Mouse (Mus musculus) c-Kit-positive CD71-negative TER-119-negative erythroid progenitor cells, embryonic 14.5 days (primary cell): Measurements from ENCODE around the gene Esp6.
"Not testable (repeated sequence)": the region's sequence is repeated elsewhere in the genome, so short reads cannot be mapped to it uniquely, and the experiment has no call there.

Experiments
- DNase-seq: peaks from one replicate; pipeline ENCODE4 v3.0.0-alpha.2; 2013; ENCODE audit warnings: low read depth

Gene Esp6

DNA sequence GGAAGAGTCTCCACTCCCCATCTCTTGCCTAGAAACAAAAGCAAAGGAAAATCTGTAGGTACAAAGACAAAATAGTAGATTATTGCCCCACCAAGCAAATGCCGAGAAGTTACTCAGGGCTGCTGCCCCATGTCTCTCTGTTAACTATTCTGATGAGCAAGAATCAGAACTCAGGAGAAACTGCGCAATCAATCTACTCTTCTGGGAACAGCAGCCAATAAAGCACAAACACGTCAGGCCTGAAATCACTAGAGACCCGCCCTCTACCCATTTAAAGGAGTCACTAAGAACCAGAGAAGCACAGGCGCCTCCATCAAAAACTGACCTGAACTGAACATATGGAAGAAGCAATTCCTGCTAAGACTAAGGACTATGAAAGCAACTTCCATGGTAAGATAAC, at the start of gene Esp6:
TSS of gene Esp6 (plus strand) at position 301 of the 400 bp plus-strand sequence.
- DNase-seq, result no peak

DNA sequence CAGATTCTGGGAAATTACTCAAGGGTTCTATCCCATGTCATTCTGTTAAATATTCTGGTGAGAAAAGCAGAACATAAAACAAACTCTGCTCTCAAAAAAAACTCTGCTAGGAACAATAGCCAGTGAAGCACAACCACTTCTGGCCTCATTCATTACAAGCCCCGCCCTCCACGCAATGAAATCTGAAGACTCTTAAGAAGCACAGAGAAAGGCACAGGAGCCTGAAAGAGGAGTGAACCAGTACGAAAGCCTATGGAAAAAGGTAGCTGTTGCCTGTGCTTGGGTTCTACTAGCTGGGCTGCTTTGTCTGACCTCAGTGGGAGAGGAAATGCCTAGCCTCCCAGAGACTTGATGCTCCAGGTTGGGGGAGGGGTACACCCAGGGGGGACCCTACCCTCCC, 41.5 kb upstream of the Esp6 start, which contains the start of gene Esp8:
TSS of gene Esp8 (plus strand) at position 205 of the 400 bp plus-strand sequence.
- no peak for DNase-seq

DNA sequence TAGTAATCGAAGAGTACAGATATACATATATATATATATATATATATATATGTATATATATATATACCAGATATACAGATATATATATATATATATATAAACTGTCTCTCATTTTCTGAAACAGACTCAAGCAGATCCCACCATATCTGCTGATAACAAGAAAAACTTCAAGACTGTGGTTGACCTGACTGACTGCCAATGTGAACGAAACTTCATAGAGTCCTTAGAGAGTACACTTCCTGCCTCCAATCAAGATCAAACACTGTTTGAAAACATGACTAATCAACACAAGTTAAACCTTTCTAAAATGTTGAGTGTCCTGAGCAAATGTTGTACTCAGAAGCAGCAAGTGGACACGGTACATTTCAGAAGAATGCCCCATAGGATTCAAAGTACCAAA, 31.5 kb upstream of the Esp6 start:
- DNase-seq, result no peak

DNA sequence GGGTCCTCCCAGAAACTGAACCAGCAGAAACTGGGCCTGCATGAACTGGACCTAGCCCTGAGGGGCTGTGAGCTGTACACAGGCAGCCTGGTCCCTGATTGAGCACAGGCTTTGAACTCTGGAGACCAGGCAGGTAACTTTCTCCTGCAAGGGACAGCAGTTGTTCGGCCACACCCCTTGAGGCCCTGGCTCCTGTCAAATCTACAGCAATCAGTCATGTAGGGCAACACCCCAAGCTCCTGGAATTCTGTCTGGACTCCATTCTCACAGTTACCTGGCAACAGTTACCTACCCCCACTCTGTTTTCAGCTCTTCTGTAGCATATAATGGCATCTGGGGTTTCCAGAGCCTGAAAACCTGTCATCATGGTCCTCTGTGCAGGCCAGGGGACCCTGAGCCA, 30.2 kb upstream of the Esp6 start:
- no peak for DNase-seq

DNA sequence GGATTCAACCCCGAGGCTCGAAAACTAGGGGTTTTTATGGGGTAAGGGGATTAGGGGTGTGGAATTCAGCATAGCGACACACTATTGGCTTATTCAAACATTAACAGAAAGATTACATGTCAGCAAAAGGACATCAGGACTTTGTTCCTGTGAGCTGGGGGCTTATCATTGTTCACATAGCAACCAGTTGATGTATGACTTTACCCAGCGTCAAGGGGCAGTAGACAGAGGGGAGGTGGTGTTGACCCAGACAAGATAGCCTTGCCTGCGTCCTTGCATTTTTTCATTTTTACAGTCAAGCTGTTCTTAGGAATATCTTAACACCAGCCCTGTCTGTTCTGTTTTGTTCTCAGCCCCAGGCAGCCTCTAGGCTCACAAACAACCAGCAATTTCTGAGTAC, 14.3 kb upstream of the Esp6 start:
- DNase-seq, result not testable (repeated sequence)

DNA sequence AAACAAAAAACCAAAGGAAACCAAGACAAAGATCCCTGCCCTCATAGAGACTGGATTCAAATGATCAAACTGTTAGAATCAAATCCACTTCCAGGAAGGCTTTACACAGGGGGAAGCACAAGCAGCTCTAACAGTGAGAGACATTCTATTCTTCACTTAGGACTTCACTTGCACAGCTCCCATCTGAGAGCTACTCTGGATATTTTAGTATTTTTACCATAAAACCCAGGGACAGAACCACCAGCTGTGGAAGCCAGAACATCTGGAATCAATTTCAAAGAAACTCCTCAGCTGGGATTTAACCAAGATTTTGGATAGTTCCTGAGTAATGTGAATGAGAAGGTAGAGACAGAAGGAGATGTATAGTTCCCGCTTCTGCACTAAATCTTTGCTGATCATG, 7.8 kb upstream of the Esp6 start:
- DNase-seq, result no peak

DNA sequence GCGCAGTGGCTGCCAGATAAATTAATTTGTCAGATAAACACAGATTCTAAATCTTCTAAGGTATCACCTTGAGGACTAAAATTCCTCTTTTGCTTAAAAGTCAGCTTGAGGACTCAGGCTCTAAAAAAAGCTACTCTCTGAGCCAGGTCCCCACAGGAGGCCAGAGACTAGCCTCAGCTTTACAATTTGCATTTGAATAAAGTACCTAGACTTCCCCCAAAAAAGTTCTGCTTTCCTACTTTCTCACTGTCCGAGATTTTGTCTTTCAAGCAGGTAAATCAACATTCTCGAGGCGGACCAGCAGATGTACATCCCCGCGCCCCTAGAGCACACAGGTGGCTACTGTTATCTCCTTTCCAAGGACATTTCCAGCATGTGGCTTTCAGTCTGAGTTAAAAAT, 22.6 kb downstream of the Esp6 start:
- not testable (repeated sequence) for DNase-seq

DNA sequence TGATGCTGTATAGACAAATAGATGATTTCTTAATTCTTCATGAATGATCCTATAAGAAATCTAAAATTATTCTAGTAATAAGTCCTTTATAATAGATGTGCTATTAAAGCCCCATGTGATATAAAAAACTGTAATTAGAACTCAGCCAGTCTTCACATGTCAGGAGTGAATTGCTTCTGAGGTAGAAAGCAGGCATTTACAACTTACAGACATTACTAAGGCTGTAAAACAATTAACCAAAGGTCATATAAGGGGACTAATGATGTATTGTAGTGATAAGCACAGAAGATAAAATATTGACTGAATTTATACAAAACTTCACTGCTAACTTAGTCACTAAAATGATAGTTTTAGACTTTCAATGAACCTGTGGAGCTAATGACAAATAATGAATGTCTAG, 30.0 kb downstream of the Esp6 start:
- no peak for DNase-seq

DNA sequence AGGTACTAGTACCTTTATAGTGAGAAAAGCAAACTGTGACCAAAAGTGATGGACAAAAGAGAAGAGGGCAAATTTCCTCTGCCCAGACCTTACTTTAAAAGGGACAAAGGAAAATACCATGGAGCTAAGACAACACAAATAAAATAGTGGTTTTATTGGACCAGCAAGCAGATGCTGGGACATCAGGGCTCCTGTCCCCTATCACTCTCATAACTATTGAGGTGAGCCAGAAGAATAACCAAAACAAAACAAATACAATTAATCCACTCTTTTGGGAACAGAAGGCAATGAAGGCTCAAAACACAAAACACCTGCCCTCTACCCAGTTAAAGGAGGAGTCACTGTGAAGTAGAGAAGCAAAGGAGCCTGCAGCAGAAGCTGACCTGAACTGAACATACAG, 37.0 kb downstream of the Esp6 start, which contains the start of gene Esp4:
TSS of gene Esp4 (plus strand) at position 301 of the 400 bp plus-strand sequence.
- no peak for DNase-seq
